Mouse (Mus musculus) midbrain, embryonic 10.5 days (tissue): ENCODE results near the gene Sgip1. TPM values are rescaled to one million over a fixed set of nuclear protein-coding genes. Genes with fewer than 3 reads are reported as not detected.
A peak's percentile ranks its signal among the peaks of the same experiment; 100 is the strongest.

Experiments used
- DNase-seq: peaks from one replicate; pipeline ENCODE4 v3.0.0-alpha.2; 2017; ENCODE audit warnings: low spot score
- H3K27ac ChIP-seq: fragments of 300-500 bp; sonication (generic); replicated peaks from 2 replicates; pipeline ENCODE4 v1.5.1; 2016; ENCODE audit warnings: mild to moderate bottlenecking
- H3K27me3 ChIP-seq: fragments of 300-500 bp; sonication (generic); 2 replicates; pipeline ENCODE4 v1.6.1; 2016; ENCODE audit warnings: low read depth, mild to moderate bottlenecking; ENCODE audit not compliant: poor library complexity, severe bottlenecking
- H3K36me3 ChIP-seq: fragments of 300-500 bp; sonication (generic); 2 replicates; pipeline ENCODE4 v1.6.1; 2016; ENCODE audit warnings: mild to moderate bottlenecking, moderate library complexity
- H3K4me1 ChIP-seq: fragments of 300-500 bp; sonication (generic); 2 replicates; pipeline ENCODE4 v1.6.1; 2016
- H3K4me3 ChIP-seq: fragments of 300-500 bp; sonication (generic); 2 replicates; pipeline ENCODE4 v1.5.1; 2016; ENCODE audit warnings: mild to moderate bottlenecking, moderate library complexity
- H3K9me3 ChIP-seq: fragments of 300-500 bp; sonication (generic); replicated peaks from 2 replicates; pipeline ENCODE4 v1.6.1; 2016; ENCODE audit warnings: mild to moderate bottlenecking
- WGBS: fragments of 180-500 bp; shearing (Covaris S2); methylation state at CpG from one replicate; pipeline ENCODE4 v1.1.7; 2016; 5-methylcytosine and 5-hydroxymethylcytosine counted together
- polyA plus RNA-seq: library from polyadenylated mRNA; unstranded; fragments of >200 nt; fragmentation: Nextera tagmentation; extraction: Ambion mirVana; gene quantifications from 2 replicates; pipeline ENCODE4 v1.2.1, GENCODE M21; 2016

Sgip1 gene
- polyA plus RNA-seq, 1 experiment from 2014 or later = 5.2 TPM

DNA sequence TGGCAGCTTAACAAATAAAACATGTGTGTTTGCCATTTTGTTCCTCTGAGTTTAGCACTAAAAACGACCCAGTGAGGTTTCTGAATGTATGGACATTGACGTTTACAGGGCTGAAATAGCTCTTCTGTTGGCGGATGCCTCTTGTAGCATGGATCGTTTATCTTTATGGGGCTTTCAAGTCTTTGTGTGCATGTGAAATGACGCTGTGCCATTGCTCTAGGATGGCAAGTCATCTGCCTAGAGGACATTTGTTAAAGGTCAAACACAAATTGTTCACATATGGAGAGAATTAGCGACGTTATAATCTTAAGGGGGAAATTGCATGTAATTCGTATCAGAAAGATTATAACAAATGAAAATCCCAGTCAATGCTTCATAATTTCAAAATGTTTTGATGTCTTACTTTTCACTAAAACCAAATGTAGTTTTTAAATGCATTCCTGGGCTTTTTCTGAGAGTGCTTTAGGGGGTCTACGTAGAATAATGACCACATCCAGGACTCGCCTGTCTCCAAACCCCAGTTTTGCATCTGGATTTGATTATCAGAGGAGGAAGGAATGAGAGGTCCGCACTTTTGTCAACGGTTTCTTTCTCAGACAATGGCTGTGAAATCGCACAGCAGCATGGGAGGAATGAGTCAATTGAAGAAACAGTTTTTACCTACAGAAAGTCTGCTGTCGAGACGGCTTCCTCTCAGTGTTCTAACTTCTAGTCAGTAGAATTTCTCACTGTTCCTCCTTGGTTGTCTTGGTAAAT, 264.3 kb downstream of the Sgip1 start:
- Histone ChIP-seq H3K9me3 (no peaks in the 10 kb centered on the region), H3K27me3 (no peaks in the 10 kb centered on the region), H3K36me3 (no peaks in the 10 kb centered on the region), H3K4me3 (no peak overlapping the region), H3K27ac (0 out of 2 replicates have a peak overlapping the region, but pooled peaks have one; percentile 38), H3K4me1 (peaks cover 15% of the 10 kb centered on the region)
- 77% methylated on average over 15 of the region's 15 CpGs for WGBS
- DNase-seq = no peak

DNA sequence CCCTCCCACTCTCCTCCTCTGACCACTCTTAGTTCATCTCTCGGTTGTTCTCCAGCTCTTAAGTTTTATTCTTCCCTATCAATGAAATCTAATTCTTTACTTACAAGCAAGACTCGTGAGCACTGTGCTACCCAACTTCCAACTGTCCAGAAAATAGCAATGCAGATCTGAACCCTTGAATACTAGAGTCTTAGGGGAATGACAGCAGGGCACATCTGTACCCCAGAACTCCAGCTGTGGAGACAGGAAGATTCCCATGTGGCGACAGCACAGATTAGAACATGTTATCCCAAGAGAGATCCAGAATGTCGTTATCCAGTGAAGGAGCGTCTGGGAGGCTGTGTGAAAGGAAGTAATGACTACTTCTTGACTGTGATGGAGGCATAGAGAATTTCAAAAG, 265.2 kb downstream of the Sgip1 start:
- no peak overlapping the region for H3K4me3 ChIP-seq
- H3K36me3 ChIP-seq = no peaks in the 10 kb centered on the region
- no peaks in the 10 kb centered on the region for H3K9me3 ChIP-seq
- DNase-seq = no peak
- 0 out of 2 replicates have a peak overlapping the region, but pooled peaks have one; percentile 38 for H3K27ac ChIP-seq
- H3K4me1 ChIP-seq = peaks cover 15% of the 10 kb centered on the region
- no peaks in the 10 kb centered on the region for H3K27me3 ChIP-seq
- 87% methylated on average over 5 of the region's 5 CpGs for WGBS

DNA sequence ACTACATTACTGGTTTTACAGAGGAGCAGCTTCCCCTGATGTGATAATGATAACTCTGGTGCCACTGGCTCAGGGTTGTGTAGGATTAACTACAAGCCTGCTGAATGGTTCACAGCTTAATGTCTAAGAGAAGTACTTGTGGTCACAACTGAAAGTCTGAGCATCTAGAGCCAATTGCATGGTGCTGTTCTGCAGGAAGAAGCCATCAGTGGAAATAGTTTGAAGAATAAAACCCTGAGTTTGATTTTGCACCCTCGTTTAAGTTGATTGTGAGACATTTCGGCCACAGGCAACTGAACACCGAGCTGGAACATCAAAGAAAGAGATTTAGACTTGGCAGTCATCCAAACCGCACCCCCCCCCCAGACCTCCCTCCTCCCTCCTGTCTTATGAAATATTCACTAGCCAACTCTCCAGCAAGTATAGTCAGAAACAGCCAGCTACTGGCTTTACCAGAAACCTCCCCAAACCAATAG, 265.9 kb downstream of the Sgip1 start:
- H3K36me3 ChIP-seq = no peaks in the 10 kb centered on the region
- peak; percentile 27 for DNase-seq
- 76% methylated on average over 4 of the region's 4 CpGs for WGBS
- H3K27me3 ChIP-seq = no peaks in the 10 kb centered on the region
- H3K4me3 ChIP-seq = no peak overlapping the region
- H3K9me3 ChIP-seq = no peaks in the 10 kb centered on the region
- H3K27ac ChIP-seq = no peak overlapping the region
- H3K4me1 ChIP-seq = peaks cover 19% of the 10 kb centered on the region

DNA sequence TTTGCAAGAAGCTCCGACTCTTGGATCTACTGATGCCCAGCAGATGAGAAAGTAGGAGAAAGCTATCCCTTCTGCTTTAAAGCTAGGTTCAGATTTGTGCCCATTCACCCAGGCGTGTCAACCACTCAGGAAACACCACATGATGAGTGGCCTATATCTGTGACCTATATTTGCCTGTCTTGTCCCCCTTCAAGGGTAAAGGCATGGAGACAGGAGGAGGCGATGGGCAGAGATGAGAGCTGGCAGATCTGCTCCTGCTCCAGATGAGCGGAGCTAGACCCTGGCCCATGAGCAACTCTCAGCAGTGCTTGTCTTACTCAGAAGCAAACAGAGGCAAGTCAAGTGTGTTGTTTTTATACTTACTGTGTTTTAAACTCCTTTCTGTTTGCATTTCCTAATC, 269.6 kb downstream of the Sgip1 start:
- Histone ChIP-seq H3K9me3 (no peaks in the 10 kb centered on the region), H3K27me3 (no peaks in the 10 kb centered on the region), H3K36me3 (no peaks in the 10 kb centered on the region), H3K4me3 (no peak overlapping the region), H3K4me1 (peaks cover 37% of the 10 kb centered on the region), H3K27ac (no peak overlapping the region)
- DNase-seq = no peak
- WGBS = 91% methylated on average over 4 of the region's 4 CpGs

DNA sequence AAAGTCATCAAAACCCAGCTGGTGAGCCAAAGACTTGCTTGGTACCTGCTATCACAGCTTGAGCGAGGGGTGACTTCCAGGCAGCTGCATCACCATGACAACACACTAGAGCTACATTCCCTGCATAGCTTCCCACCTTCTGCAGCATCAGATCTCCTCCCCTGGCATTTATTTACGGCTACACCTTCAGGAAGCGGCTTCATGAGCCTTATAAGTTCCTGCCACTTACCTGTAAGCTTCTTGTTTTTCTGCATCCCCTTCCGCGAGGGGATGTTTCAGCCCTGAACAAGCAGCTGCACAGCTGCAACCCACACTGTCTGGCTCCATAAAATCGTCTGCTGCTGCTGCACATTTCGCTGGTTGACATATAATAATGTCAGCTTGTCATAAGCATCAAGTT, 270.7 kb downstream of the Sgip1 start:
- Histone ChIP-seq H3K4me3 (no peak overlapping the region), H3K27me3 (no peaks in the 10 kb centered on the region), H3K9me3 (no peaks in the 10 kb centered on the region), H3K36me3 (no peaks in the 10 kb centered on the region), H3K27ac (no peak overlapping the region), H3K4me1 (peaks cover 32% of the 10 kb centered on the region)
- DNase-seq = no peak
- WGBS = 42% methylated on average over 7 of the region's 7 CpGs

DNA sequence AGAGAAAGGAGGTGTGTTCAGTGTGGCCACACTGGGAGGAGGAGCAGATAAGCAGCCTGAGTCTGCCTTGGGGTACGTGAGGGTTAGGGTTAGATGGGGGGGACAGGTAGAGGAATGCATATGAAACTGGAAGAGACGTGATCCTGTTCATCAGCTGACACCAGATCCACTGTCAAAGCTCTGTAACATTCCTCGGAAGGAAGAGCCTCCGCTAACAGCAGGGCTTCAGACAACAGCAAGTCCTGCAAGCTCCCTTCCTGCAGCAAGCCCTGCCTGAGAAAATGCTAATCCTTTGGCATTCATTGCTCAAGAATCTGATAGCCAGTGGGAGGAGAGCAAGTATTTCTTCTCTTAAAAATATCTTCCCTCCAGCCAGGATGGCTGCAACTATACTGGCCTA, 272.4 kb downstream of the Sgip1 start:
- no peaks in the 10 kb centered on the region for H3K27me3 ChIP-seq
- under 1% methylated on average over 4 of the region's 4 CpGs for WGBS
- peak; percentile 24 for DNase-seq

More for the DNA sequence above, 272.4 kb downstream of the Sgip1 start:
- Histone ChIP-seq H3K36me3 (no peaks in the 10 kb centered on the region), H3K27ac (peak overlapping the region; percentile 64), H3K4me1 (peaks cover 25% of the 10 kb centered on the region), H3K9me3 (no peaks in the 10 kb centered on the region), H3K4me3 (peak overlapping the region; percentile 22)

Other genes with a start within 250 kb of the Sgip1 start
- gene Tctex1d1, start 237.3 kb downstream of the Sgip1 start, polyA plus RNA-seq = 0.19 and 0.38 TPM in 2 replicates